Mouse (Mus musculus) adrenal gland, postnatal 4 days (tissue): ENCODE data around the gene Ppara. TPM values are rescaled to one million over a fixed set of nuclear protein-coding genes. Genes with fewer than 3 reads are reported as not detected.

Source experiments
- DNase-seq, 2 experiments: peaks; one replicate each; pipeline ENCODE4 v3.0.0; 2021 to 2022; ENCODE audit warnings: low spot score in 2 of 2, mixed read lengths in 2 of 2
- microRNA-seq: library from miRNA; unstranded; fragments of <30 nt; microRNA quantifications from one replicate; pipeline ENCODE4 v1.2.0, GENCODE M21; 2021
- total RNA-seq, 2 experiments: library from RNA; stranded (reverse); gene quantifications; 2 replicates each; pipeline ENCODE4 v1.2.3; 2021

Ppara gene
- total RNA-seq, 2 experiments from 2014 or later = 17.2 to 29.4 TPM

- DNase-seq = no peak
Measured at GRCm38 (mm10) chr15:85840983-85841382, 106.2 kb downstream of the Ppara start.

- no peak for DNase-seq
Measured at GRCm38 (mm10) chr15:85841796-85842360, 107.1 kb downstream of the Ppara start.

GRCm38 (mm10) chr15:85845071-85845470, 110.3 kb downstream of the Ppara start:
- DNase-seq = no peak

GRCm38 (mm10) chr15:85851656-85852392, 117.0 kb downstream of the Ppara start:
- no peak for DNase-seq

Small RNAs within 50 kb of the gene (microRNA-seq; reads per million reads assigned to microRNA genes)
- gene Mirlet7b = 23,351 reads per million, percentile 97 among the genes with 10 or more reads in this experiment
- gene Mirlet7c-2 = 647 reads per million, percentile 70 among the genes with 10 or more reads in this experiment

Other genes starting within 250 kb of the Ppara start
- not detected for gene 7530416G11Rik, start 231.8 kb upstream of the Ppara start, total RNA-seq
- 1 to 10 TPM in 1 of 2 experiments, under 1 TPM in 1; 0.40 to 1.8 TPM for gene Wnt7b, start 152.5 kb upstream of the Ppara start, total RNA-seq
- gene Cdpf1, start 76.7 kb downstream of the Ppara start, total RNA-seq = 10 to 100 TPM; 22.3 TPM
- gene Pkdrej, start 86.8 kb downstream of the Ppara start, total RNA-seq = under 1 TPM; 0.45 to 0.48 TPM
- gene Ttc38, start 97.3 kb downstream of the Ppara start, total RNA-seq = 10 to 100 TPM; 14.5 to 15.2 TPM
- gene Gtse1, start 124.8 kb downstream of the Ppara start, total RNA-seq = 10 to 100 TPM in 1 of 2 experiments, 1 to 10 TPM in 1; 8.9 to 10.1 TPM
- 10 to 100 TPM; 50.2 to 51.1 TPM for gene Trmu, start 144.3 kb downstream of the Ppara start, total RNA-seq